Mouse (Mus musculus) sigmoid colon, adult 10 weeks (tissue): ENCODE data around the gene Olfr1080. TPM values are rescaled to one million over a fixed set of nuclear protein-coding genes. Genes with fewer than 3 reads are reported as not detected.

Source experiments
- polyA plus RNA-seq: library from polyadenylated mRNA; stranded (reverse); fragments of 350-450 nt; fragmentation: Illumina TruSeq; extraction: RNeasy Lipid Tissue Mini Kit (QIAGEN cat#74804); gene quantifications from one replicate; pipeline ENCODE4 v1.2.3, GENCODE M21; 2014; ENCODE audit warnings: low read depth, low replicate concordance

Gene Olfr1080
- not detected for polyA plus RNA-seq

GRCm38 (mm10) chr2:86558135-86558534 is at the start of gene Olfr1080:
TSS of gene Olfr1080 (minus strand) at chr2:86558235.

DNA sequence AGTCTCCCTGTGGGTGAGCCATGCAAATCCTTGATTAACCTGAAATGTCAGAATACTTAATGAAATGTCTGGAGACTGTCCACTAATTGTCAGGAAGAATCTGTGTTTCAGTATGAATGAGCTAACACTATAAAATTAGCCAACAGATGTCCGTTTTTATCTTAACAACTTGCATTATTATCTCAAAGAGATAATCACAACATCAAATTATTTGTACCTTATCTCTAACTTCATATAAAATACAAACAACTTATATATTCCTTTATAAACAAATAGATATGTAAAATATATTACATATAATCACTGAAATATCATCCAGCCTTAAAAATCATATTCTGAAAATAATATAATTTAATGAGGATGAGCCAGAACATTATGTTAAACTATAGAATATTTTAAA is 40.8 kb upstream of the Olfr1080 start, which contains the start of gene Olfr1082:
TSS of gene Olfr1082 (minus strand) at position 101 of the 400 bp plus-strand sequence.

DNA sequence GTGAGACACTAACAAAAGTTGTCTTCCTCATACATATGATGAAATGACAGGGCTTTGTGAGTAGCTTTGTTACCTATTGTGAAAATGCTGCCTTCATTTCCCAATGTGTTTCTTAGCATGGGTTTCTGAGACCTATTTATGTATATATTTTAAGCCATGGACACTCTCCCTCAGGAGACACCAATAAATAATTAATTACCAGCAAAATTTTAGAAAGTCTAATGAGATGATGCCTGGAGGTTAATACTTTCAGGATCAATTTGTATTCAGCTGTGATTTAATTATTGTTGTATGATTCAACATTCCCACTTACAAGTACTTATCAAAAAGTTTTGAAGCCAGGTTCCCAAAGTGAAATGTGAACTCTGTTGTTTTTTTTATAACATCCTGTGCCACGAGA is 15.7 kb downstream of the Olfr1080 start, which contains the start of gene Olfr1079:
TSS of gene Olfr1079 (minus strand) at position 101 of the 400 bp plus-strand sequence.

GRCm38 (mm10) chr2:86508161-86508560 is 49.9 kb downstream of the Olfr1080 start, which contains the start of gene Olfr1076:
TSS of gene Olfr1076 (plus strand) at chr2:86508461.

Other genes starting within 250 kb of the Olfr1080 start
- not detected for gene Olfr1053, start 243.0 kb downstream of the Olfr1080 start, polyA plus RNA-seq
- not detected for gene Olfr1054, start 222.8 kb downstream of the Olfr1080 start, polyA plus RNA-seq
- not detected for gene Olfr1055, start 208.0 kb downstream of the Olfr1080 start, polyA plus RNA-seq
- gene Olfr1056, start 195.8 kb downstream of the Olfr1080 start, polyA plus RNA-seq: not detected
- not detected for gene Olfr1057, start 179.8 kb downstream of the Olfr1080 start, polyA plus RNA-seq
- not detected for gene Olfr1058, start 169.7 kb downstream of the Olfr1080 start, polyA plus RNA-seq
- not detected for gene Olfr1061, start 144.2 kb downstream of the Olfr1080 start, polyA plus RNA-seq
- not detected for gene Olfr1062, start 131.5 kb downstream of the Olfr1080 start, polyA plus RNA-seq
- not detected for gene Olfr1065, start 107.6 kb downstream of the Olfr1080 start, polyA plus RNA-seq
- not detected for gene Olfr1066, start 102.0 kb downstream of the Olfr1080 start, polyA plus RNA-seq
- not detected for gene Olfr228, start 70.8 kb downstream of the Olfr1080 start, polyA plus RNA-seq
- not detected for gene Olfr1076, start 49.8 kb downstream of the Olfr1080 start, polyA plus RNA-seq
- gene Olfr1079, start 15.8 kb downstream of the Olfr1080 start, polyA plus RNA-seq: not detected
- gene Olfr1082, start 40.7 kb upstream of the Olfr1080 start, polyA plus RNA-seq: not detected
- not detected for gene Olfr1084, start 81.5 kb upstream of the Olfr1080 start, polyA plus RNA-seq
- not detected for gene Olfr1085, start 103.8 kb upstream of the Olfr1080 start, polyA plus RNA-seq
- gene Olfr1086, start 121.9 kb upstream of the Olfr1080 start, polyA plus RNA-seq: not detected
- not detected for gene Olfr1087, start 140.2 kb upstream of the Olfr1080 start, polyA plus RNA-seq
- not detected for gene Olfr1089, start 175.5 kb upstream of the Olfr1080 start, polyA plus RNA-seq
- gene Olfr1090, start 200.8 kb upstream of the Olfr1080 start, polyA plus RNA-seq: not detected
- gene Olfr1093, start 224.2 kb upstream of the Olfr1080 start, polyA plus RNA-seq: not detected